Mouse (Mus musculus): ENCODE measurements at regions not wholly inside any gene's neighbourhood (a gene's known extent, or its start where the extent isn't known, plus 50 kb on each side); places are given as distances from the start of the nearest gene placed in this dataset.
"Not testable (repeated sequence)": the region's sequence is repeated elsewhere in the genome, so short reads cannot be mapped to it uniquely, and the experiment has no call there.

DNA sequence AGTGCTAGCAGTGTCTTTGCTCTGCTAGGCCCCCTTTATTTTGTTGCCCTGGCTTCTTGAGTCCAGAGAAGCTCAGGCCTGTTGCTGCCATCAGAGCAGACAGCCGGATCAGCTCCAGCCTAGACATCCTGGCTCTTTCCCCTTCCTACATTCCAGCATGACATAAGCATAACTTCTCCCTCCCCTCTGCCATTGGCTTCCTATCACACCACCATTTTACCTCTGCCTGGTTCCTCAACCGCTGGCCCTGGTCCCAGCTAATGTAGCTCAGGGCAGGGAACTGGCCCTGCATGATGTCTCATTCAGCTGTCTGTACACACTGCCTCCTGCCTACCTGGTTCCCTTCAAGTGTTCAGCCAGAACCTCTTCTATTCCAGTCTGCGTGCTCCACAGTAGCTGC lies 146.5 kb downstream of the Tmem121 start:
- no peak for DNase-seq (ENCODE audit: low spot score in 2 of 2)

DNA sequence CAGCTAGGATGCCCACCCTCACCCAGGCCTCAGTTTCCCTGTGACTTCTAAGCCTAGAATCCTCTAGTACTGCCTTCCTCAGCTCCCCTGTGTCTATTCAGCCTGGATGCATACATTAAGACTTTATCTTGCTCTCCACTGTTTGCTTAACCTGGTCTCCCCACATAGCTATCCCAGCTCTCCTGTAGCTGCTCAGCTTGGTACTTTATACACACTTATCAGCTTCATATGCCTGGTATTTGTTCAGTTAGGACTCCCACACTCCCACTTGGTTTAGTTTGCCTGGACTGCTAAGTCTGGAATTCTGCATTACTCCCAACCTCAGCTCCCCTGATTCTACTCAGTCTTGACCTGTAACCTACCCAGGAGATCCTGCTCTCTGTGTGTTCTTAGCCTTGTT lies 147.7 kb downstream of the Tmem121 start:
- DNase-seq (ENCODE audit: low spot score in 2 of 2) = no peak

GRCm38 (mm10) chr12:113333853-113334252 lies 148.1 kb downstream of the Tmem121 start:
- not testable (repeated sequence) for DNase-seq (ENCODE audit: low spot score in 2 of 2)

DNA sequence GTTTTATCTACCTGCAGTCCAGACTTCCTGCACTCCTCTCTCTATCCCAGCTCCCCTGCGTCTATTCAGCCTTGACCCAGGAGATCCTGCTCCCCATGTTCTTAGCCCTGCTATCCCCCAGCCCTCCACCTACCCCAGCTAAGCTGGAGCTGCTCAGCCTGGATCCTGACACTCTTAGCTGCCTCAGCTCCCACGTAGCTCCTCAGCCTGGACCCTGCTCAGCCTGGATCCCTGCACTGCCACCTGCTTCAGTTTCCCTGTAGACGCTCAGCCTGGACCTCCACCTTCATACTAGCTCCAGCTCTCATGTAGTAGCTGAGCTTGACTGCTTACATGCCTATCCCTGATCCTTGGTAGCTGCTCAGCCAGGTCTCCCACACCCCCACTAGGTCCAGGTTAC lies 151.5 kb downstream of the Tmem121 start:
- DNase-seq (ENCODE audit: low spot score in 2 of 2) = no peak

DNA sequence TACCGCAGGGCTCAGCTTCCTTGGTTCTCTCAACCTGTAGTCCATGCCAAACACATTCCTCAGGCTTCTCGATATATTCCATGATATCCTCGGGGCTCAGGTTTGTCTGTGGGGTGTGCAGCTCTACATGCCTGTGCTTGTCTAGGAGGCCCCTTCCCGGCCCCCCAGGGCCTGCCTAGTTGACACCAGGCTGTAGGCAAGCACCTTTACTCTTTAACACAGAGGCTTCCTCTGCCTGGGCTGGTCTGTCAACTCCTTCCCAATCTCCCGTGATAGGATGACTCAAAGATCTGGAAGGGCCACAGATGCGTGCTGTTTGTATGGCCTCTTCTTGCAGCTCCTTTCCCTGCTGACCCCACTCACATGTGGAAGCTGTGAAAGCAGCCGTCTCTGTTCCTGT lies 150.4 kb upstream of the Adam6b start:
- no peak for DNase-seq (ENCODE audit: low spot score in 2 of 2)

- DNase-seq (ENCODE audit: low spot score in 2 of 2) = no peak
Measured at GRCm38 (mm10) chr12:113341046-113341445, 148.3 kb upstream of the Adam6b start.

- no peak for DNase-seq (ENCODE audit: low spot score in 2 of 2)
Measured at GRCm38 (mm10) chr12:113355132-113355531, 134.2 kb upstream of the Adam6b start.

GRCm38 (mm10) chr12:113358077-113358476 lies 131.2 kb upstream of the Adam6b start:
- no peak for DNase-seq (ENCODE audit: low spot score in 2 of 2)

DNA sequence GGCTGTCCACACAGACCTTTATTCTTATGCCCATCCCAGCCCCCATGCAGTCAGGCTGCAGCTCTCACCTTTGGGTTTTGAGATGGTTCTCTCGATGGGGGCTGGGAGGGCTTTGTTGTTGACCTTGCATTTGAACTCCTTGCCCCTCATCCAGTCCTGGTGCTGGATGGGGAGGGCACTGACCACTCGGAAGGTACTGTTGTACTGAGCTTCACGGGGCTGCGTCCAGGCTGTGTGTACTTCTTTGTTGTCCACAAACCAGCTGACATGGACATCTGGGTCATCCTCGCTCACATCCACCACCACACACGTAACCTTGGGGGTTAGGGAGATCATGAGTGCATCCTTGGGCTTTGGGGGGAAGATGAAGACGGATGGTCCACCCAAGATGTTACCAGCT lies 129.3 kb upstream of the Adam6b start:
- no peak for DNase-seq (ENCODE audit: low spot score in 2 of 2)

DNA sequence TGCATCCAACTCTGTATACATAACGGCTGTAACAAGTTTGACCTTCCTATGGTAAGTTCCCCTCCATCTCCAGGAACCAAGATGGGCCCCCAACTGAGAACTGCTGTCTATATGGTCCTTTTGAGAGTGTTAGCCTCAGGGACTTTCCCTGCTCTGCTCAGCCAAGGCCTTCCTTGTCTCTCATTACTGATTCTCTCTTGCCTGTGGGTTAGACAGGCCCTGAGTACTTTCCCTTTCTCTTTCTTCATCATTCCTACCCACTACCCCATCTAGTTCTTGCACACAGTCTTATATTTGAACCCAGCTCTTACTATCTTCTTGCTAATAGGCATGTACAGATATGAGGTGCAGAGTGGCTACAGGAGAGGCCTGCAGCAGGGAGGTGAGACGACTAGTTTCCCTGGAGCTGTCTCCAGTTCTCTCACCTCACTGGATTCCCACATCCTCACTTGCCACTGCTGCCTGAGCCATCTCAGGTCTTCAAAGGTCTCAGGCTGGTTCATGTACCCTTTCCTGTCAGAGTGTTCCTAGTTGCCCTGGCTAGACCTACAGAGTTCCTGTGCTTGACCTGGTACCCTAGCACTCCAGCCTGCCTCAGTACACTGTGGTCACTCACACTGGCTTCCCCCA lies 126.8 kb upstream of the Adam6b start:
- no peak for DNase-seq (ENCODE audit: low spot score in 2 of 2)

DNA sequence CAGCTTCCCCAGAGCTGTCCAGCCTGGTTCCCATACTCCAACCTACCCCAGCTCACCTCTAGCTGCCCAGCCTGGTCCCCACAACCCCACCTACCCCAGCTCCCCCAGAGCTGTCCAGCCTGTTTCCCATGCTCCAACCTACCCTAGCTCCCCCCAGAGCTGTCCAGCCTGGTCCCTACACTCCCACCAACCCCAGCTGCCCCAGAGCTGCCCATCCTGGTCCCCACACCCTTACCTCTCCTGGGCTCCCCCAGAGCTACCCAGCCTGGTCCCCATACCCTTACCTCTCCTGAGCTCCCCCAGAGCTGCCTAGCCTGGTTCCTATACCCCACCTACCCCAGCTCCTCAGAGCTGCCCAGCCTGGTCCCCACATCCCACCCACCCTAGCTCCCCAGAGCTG lies 125.3 kb upstream of the Adam6b start:
- DNase-seq (ENCODE audit: low spot score in 2 of 2) = no peak

DNA sequence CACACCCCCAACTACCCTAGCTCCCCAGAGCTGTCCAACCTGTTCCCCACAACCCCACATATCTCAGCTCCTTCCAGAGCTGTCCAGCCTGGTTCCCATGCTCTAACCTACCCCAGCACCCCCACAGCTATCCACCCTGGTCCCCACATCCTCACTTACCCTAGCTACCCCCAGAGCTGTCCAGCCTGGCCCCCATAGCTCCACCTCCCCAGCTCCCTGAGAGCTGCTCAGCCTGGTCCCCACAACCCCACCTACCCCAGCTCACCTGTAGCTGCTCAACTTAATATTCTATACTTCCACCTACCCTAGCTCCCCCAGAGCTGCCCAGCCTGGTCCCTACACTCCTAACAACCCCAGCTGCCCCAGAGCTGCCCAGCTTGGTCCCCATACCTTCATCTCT lies 124.9 kb upstream of the Adam6b start:
- DNase-seq (ENCODE audit: low spot score in 2 of 2) = no peak

- no peak for DNase-seq (ENCODE audit: low spot score in 2 of 2)
Measured at GRCm38 (mm10) chr12:113365783-113366182, 123.5 kb upstream of the Adam6b start.

GRCm38 (mm10) chr12:113366394-113366793 lies 122.9 kb upstream of the Adam6b start:
- no peak for DNase-seq (ENCODE audit: low spot score in 2 of 2)

DNA sequence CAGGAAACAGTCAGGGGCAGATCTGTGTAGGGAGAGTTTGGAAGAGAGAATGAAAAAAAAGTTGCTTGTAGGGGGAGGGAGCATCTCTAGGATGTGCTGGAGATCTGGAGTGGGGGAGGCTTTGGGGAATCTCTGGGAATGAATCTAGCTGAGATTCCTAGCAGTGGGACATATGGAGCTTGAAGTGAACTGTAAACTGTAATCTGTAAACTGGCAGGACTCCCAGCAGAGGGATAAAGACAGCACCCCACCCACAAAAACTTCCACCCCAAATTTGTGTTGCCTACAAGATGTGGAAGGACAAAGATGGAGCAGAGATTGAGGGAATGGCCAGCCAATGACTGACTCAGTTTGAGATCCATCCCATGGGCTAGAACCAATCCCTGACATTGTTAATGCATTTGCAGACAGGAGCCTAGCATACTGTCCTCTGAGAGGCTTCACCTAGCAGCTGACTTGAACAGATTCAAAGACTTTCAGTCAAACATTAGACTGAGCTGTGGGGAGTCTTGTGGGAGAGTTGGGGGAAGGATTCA lies 87.7 kb upstream of the Adam6b start:
- peak in 1 of 2 experiments; percentile 9 for DNase-seq (ENCODE audit: low spot score in 2 of 2)

- DNase-seq (ENCODE audit: low spot score in 2 of 2) = no peak
Measured at GRCm38 (mm10) chr12:113402823-113403222, 86.5 kb upstream of the Adam6b start.

GRCm38 (mm10) chr12:113411113-113411512 lies 78.2 kb upstream of the Adam6b start:
- no peak for DNase-seq (ENCODE audit: low spot score in 2 of 2)

DNA sequence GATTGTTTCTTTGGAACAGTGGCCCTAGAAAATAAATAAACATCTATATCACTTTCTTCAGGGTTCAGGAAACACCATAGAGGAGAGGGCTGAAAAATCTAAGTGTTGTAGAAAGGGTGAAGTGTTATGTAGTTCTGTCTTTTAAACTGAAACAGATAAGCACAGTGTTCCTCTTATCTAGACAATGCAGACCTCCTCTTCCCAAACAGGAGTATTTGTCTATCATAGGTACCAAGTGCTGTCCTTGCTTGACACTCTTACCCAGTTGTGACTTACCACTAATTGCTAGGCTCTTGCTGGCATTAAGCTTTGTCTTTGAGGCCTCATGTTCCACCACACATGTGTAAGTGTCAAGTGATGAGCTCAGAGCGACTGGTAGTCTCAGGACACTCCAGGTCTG lies 75.3 kb upstream of the Adam6b start:
- no peak for DNase-seq (ENCODE audit: low spot score in 2 of 2)

DNA sequence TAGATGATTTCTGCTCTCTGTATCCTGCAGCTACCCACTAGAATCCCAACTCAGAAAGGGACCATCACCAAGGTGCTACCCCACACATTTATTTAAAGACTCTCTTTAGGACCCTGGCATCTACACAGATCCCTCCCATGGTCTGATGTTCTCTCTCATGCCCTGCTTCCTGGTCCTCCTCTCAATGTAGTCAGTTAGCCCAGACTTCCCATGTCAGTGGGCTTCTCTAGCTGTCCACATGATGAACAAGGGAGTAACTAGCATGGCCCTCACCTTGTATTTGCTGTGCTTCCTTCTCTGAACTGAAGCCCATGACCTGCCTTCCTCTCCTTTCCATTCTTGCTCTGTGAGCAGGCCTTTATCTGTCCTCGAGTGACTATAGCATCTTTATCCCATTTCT lies 71.8 kb upstream of the Adam6b start:
- no peak for DNase-seq (ENCODE audit: low spot score in 2 of 2)

- DNase-seq (ENCODE audit: low spot score in 2 of 2) = no peak
Measured at GRCm38 (mm10) chr12:113418731-113419402, 70.4 kb upstream of the Adam6b start.

DNA sequence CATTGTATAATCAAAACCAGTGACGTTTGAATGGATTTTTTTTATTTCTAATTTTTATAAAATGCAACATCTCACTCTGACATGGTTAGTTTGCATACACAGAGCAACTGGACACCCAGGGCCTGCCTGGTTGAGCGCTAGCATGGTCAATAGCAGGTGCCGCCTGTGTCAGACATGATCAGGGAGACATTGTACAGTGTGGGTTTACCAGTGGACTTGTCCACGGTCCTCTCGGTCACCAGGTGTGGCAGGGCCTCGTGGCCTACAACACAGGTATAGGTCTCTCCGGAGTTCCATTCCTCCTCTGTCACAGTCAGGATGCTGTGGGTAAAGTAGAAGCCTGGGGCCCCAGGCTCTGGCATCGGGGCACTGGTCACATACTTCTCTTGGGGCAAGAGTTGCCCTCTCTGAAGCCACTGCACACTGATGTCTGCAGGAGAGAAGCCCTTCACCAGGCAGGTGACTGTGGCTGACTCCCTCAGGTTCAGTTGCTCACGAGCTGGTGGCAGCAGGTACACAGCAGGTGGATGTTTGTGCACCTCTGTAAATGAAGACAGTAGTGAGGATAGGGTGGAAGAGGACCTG lies 68.5 kb upstream of the Adam6b start:
- DNase-seq (ENCODE audit: low spot score in 2 of 2) = no peak

- DNase-seq (ENCODE audit: low spot score in 2 of 2) = no peak
Measured at GRCm38 (mm10) chr12:113421716-113422595, 67.4 kb upstream of the Adam6b start.
